Mouse (Mus musculus): ENCODE data around the gene Lef1. TPM values are rescaled to one million over a fixed set of nuclear protein-coding genes. Genes with fewer than 3 reads are reported as not detected.

Lef1 gene
- polyA plus RNA-seq, 1 experiment from 2014 or later = 15.6 TPM

DNA sequence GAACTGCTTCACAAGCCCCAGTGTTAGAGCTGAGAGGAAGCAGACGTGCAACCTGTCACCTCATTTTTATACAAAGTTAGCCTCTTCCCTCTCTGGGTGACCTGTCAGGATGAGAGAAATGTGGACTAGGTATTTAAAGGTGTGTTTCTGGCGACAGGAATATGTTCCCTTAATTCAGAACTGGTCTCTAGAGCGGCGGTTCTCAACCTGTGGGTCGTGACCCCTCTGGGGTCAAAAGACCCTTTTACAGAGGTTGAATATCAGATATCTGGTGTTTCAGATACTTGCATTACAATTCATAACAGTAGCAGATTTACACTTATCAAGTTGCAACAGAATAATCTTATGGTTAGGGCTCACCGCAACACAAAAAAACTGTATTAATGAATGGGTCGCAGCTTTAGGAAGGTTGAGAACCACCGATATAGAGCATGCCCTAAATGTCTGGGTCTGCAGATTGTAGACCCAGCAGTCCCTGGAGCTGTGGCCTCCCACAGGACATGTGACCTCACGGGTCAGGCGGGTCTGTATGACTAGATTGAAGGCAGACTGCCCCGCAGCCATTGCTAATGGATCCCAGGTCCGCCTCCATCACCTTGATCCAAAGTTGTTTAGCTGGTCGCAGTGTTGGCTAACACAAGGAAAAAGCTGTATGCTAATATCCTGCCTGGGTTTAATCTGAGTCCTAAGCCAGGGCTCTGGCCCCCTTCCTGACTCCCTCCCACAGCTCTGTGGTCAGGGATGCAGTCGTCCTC is 108.5 kb downstream of the Lef1 start:
- WGBS = 89% methylated on average over 14 of the region's 14 CpGs
- Histone ChIP-seq H3K36me3 (ENCODE audit: control insufficient read depth, insufficient read depth, low read length) (no peaks in the 10 kb centered on the region), H3K9ac (ENCODE audit: low read length) (no peak overlapping the region), H3K27ac (ENCODE audit: low read depth, low read length) (no peak overlapping the region), H3K27me3 (replicated peaks; ENCODE audit: control insufficient read depth, insufficient read depth, low read length) (no peaks in the 10 kb centered on the region), H3K4me3 (ENCODE audit: low read depth, low read length) (no peak overlapping the region), H3K9me3 (replicated peaks; ENCODE audit: control insufficient read depth, low read length) (no peaks in the 10 kb centered on the region), H3K4me2 (ENCODE audit: low read length) (no peak overlapping the region), H3K4me1 (ENCODE audit: control insufficient read depth, insufficient read depth, low read length) (no peaks in the 10 kb centered on the region)
- DNase-seq (ENCODE audit: low spot score) = no peak
- ATAC-seq = no peak

DNA sequence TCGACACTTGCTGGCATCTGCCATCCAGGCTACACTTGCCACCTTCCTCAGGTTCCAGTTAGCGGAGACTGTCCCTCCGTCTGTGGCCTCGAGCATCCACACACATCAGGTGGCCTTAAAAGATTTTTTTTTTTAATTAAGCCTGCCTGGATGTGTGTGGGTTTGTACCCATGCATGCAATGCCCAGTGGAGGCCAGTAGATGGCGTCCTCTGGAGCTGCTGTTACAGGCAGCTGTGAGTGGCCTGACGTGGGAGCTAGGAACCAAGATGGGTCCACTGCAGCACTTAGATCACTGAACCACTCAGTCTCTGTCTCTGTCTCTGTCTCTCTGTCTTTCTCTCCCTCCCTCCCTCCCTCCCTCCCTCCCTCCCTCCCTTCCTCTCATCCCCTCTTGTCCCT is 117.8 kb downstream of the Lef1 start:
- Histone ChIP-seq H3K9ac (ENCODE audit: low read length) (no peak overlapping the region), H3K36me3 (ENCODE audit: control insufficient read depth, insufficient read depth, low read length) (no peaks in the 10 kb centered on the region), H3K9me3 (replicated peaks; ENCODE audit: control insufficient read depth, low read length) (no peaks in the 10 kb centered on the region), H3K27ac (ENCODE audit: low read depth, low read length) (no peak overlapping the region), H3K27me3 (replicated peaks; ENCODE audit: control insufficient read depth, insufficient read depth, low read length) (no peaks in the 10 kb centered on the region), H3K4me3 (ENCODE audit: low read depth, low read length) (no peak overlapping the region), H3K4me1 (ENCODE audit: control insufficient read depth, insufficient read depth, low read length) (no peaks in the 10 kb centered on the region), H3K4me2 (ENCODE audit: low read length) (no peak overlapping the region)
- no peak for ATAC-seq
- no peak for DNase-seq (ENCODE audit: low spot score)
- 62% methylated on average over 6 of the region's 6 CpGs for WGBS

- H3K36me3 ChIP-seq (ENCODE audit: control insufficient read depth, insufficient read depth, low read length) = no peaks in the 10 kb centered on the region
- 85% methylated on average over 6 of the region's 6 CpGs for WGBS
- ATAC-seq = no peak
- no peak overlapping the region for H3K9ac ChIP-seq (ENCODE audit: low read length)
- no peak overlapping the region for H3K27ac ChIP-seq (ENCODE audit: low read depth, low read length)
- no peaks in the 10 kb centered on the region for H3K27me3 ChIP-seq (replicated peaks; ENCODE audit: control insufficient read depth, insufficient read depth, low read length)
- no peak for DNase-seq (ENCODE audit: low spot score)
- H3K9me3 ChIP-seq (replicated peaks; ENCODE audit: control insufficient read depth, low read length) = no peaks in the 10 kb centered on the region
- H3K4me3 ChIP-seq (ENCODE audit: low read depth, low read length) = no peak overlapping the region
- no peaks in the 10 kb centered on the region for H3K4me1 ChIP-seq (ENCODE audit: control insufficient read depth, insufficient read depth, low read length)
- no peak overlapping the region for H3K4me2 ChIP-seq (ENCODE audit: low read length)
Measured at GRCm38 (mm10) chr3:131237061-131237460, 126.8 kb downstream of the Lef1 start.

DNA sequence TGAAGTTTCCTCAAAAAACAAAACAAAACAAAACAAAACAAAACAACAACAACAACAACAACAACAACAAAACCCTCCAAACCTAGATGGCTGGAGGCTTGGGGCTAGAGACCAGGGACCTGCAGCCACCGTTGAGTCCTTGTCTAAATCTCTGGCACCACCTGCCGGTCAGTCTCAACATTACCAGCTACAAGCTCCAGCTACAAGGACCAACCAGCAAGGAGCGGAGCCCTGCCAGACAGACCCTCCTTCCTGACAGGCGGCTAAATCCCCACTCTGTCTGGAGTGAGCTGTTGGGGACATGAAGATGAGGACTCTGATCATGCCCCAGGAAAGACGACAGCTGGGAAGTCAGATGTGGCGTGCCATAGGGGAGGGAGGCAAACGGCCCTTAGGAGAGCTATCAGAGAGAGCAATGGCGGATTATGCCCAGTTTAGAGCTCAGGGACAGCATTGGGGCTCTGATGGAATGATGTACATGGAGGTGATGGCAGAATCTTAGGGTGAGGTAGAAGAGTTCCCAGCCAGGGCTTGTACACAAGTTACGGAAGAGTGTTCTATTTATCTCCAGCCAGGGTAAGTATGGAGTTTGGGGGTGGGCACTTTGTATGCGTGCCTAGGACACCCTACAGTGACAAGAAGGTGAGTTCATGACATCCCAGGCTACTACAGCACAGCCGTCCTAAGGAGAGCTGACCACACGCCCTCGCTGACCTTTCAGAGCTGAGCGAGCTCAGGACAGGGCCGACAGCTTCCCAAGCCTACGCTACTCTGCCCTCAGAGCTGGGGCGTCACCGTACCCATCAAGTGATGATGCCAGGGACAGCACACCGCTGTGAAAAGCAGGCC is 127.7 kb downstream of the Lef1 start:
- Histone ChIP-seq H3K27ac (ENCODE audit: low read depth, low read length) (no peak overlapping the region), H3K36me3 (ENCODE audit: control insufficient read depth, insufficient read depth, low read length) (no peaks in the 10 kb centered on the region), H3K9ac (ENCODE audit: low read length) (0 out of 2 replicates have a peak overlapping the region, but pooled peaks have one; percentile 47), H3K27me3 (replicated peaks; ENCODE audit: control insufficient read depth, insufficient read depth, low read length) (no peaks in the 10 kb centered on the region), H3K4me3 (ENCODE audit: low read depth, low read length) (no peak overlapping the region), H3K4me1 (ENCODE audit: control insufficient read depth, insufficient read depth, low read length) (no peaks in the 10 kb centered on the region), H3K4me2 (ENCODE audit: low read length) (0 out of 2 replicates have a peak overlapping the region, but pooled peaks have one; percentile 14), H3K9me3 (replicated peaks; ENCODE audit: control insufficient read depth, low read length) (no peaks in the 10 kb centered on the region)
- 64% methylated on average over 19 of the region's 19 CpGs for WGBS
- DNase-seq (ENCODE audit: low spot score) (peak; percentile 92), ATAC-seq (peak; percentile 91)

DNA sequence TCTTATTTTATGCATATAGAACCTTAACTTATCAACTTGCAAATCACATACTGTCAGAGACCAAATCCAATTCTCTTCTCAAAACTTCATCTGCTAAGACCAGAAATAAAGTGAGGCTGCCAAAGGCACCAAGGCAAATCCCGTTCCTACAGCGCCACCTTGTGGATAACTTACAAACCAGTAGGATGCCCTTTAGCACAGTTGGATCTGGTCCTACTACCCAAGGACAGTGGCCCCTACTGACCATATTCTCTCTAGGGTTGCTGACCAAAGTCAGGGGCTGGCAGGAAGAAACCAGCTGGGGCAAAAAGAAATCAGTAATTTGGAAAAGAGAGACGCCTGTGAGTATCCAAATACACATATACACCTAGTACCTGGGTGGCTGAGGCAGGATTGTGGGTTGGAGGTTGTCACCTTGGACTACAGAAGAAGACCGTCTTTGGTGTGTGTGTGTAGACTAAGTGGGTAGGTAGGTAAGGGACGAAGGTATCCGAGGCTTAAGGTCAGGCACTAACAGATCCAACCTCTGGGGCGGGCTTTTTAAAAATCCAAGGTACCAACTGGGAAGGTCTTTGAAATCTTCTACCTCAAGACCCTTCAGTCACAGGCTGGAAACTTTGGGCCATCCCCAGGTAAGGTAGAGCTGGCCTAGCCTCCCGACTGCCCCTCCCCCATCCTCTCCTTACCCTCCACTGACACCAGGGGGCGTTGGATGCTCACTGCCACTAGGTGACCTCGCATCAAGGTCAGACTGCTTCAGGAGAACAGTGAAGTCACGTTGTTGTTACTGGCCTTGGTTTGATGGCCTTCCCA is 135.7 kb downstream of the Lef1 start:
- H3K4me3 ChIP-seq (ENCODE audit: low read depth, low read length) = no peak overlapping the region
- no peaks in the 10 kb centered on the region for H3K4me1 ChIP-seq (ENCODE audit: control insufficient read depth, insufficient read depth, low read length)
- no peaks in the 10 kb centered on the region for H3K27me3 ChIP-seq (replicated peaks; ENCODE audit: control insufficient read depth, insufficient read depth, low read length)
- H3K9ac ChIP-seq (ENCODE audit: low read length) = no peak overlapping the region
- H3K4me2 ChIP-seq (ENCODE audit: low read length) = no peak overlapping the region
- ATAC-seq (peak; percentile 67), DNase-seq (ENCODE audit: low spot score) (peak; percentile 86)
- no peak overlapping the region for H3K27ac ChIP-seq (ENCODE audit: low read depth, low read length)
- H3K36me3 ChIP-seq (ENCODE audit: control insufficient read depth, insufficient read depth, low read length) = no peaks in the 10 kb centered on the region
- 57% methylated on average over 11 of the region's 11 CpGs for WGBS
- H3K9me3 ChIP-seq (replicated peaks; ENCODE audit: control insufficient read depth, low read length) = no peaks in the 10 kb centered on the region

DNA sequence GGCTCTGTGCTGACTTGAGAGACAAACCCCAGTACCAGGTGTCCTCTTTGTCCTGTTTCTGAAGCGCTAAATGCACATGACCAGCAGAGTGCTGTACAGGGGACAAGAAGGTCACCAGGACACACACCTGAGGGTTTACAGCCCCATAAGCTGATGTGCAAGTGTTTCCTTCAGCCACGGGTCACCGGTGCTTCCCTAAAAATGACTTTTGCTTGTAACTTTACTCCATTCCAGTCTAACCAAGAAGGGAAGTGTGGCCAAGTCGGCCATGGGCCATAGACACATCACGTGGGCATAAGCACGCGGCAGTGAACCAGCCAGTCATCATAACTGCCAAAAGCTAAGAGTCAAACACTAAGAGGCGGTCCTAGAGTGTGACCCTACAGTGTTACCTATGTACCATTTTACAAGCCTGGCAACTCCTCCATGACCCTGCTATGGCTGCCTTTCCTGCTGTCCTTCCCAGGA is 136.3 kb downstream of the Lef1 start:
- 96% methylated on average over 8 of the region's 8 CpGs for WGBS
- DNase-seq (ENCODE audit: low spot score) (no peak), ATAC-seq (no peak)
- H3K9me3 ChIP-seq (replicated peaks; ENCODE audit: control insufficient read depth, low read length) = no peaks in the 10 kb centered on the region
- H3K4me2 ChIP-seq (ENCODE audit: low read length) = no peak overlapping the region
- H3K9ac ChIP-seq (ENCODE audit: low read length) = no peak overlapping the region
- no peak overlapping the region for H3K4me3 ChIP-seq (ENCODE audit: low read depth, low read length)
- H3K36me3 ChIP-seq (ENCODE audit: control insufficient read depth, insufficient read depth, low read length) = no peaks in the 10 kb centered on the region
- H3K27me3 ChIP-seq (replicated peaks; ENCODE audit: control insufficient read depth, insufficient read depth, low read length) = no peaks in the 10 kb centered on the region
- no peak overlapping the region for H3K27ac ChIP-seq (ENCODE audit: low read depth, low read length)
- H3K4me1 ChIP-seq (ENCODE audit: control insufficient read depth, insufficient read depth, low read length) = no peaks in the 10 kb centered on the region

DNA sequence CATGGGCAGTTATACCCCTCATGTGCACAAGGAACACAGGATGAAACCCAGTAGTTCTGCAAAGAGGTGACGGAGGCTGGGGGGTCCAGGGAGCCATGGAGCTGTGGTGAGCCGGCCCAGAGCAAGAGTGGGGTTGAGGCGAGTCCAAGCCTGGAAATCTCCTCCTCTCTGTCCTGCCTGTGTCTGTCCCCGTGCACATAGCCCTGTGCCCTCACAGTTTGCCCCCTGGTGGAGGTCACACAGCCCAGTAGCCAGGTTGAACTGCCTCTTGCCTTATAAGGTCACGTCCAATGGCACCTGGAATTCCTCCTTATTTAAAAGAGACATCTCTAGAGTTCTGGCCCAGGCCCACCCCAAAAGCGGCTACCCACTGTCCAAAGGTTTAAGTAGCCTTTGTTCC is 137.2 kb downstream of the Lef1 start:
- H3K9ac ChIP-seq (ENCODE audit: low read length) = no peak overlapping the region
- DNase-seq (ENCODE audit: low spot score) (no peak), ATAC-seq (no peak)
- no peaks in the 10 kb centered on the region for H3K9me3 ChIP-seq (replicated peaks; ENCODE audit: control insufficient read depth, low read length)
- no peaks in the 10 kb centered on the region for H3K4me1 ChIP-seq (ENCODE audit: control insufficient read depth, insufficient read depth, low read length)
- 80% methylated on average over 6 of the region's 6 CpGs for WGBS
- H3K4me3 ChIP-seq (ENCODE audit: low read depth, low read length) = no peak overlapping the region
- no peak overlapping the region for H3K27ac ChIP-seq (ENCODE audit: low read depth, low read length)
- H3K36me3 ChIP-seq (ENCODE audit: control insufficient read depth, insufficient read depth, low read length) = no peaks in the 10 kb centered on the region
- no peaks in the 10 kb centered on the region for H3K27me3 ChIP-seq (replicated peaks; ENCODE audit: control insufficient read depth, insufficient read depth, low read length)
- H3K4me2 ChIP-seq (ENCODE audit: low read length) = no peak overlapping the region

GRCm38 (mm10) chr3:131247851-131248250 is 137.6 kb downstream of the Lef1 start:
- H3K4me2 ChIP-seq (ENCODE audit: low read length) = no peak overlapping the region
- ATAC-seq (no peak), DNase-seq (ENCODE audit: low spot score) (no peak)
- H3K9me3 ChIP-seq (replicated peaks; ENCODE audit: control insufficient read depth, low read length) = no peaks in the 10 kb centered on the region
- no peaks in the 10 kb centered on the region for H3K27me3 ChIP-seq (replicated peaks; ENCODE audit: control insufficient read depth, insufficient read depth, low read length)
- 85% methylated on average over 5 of the region's 5 CpGs for WGBS
- no peak overlapping the region for H3K27ac ChIP-seq (ENCODE audit: low read depth, low read length)
- no peaks in the 10 kb centered on the region for H3K36me3 ChIP-seq (ENCODE audit: control insufficient read depth, insufficient read depth, low read length)
- H3K4me1 ChIP-seq (ENCODE audit: control insufficient read depth, insufficient read depth, low read length) = no peaks in the 10 kb centered on the region
- H3K4me3 ChIP-seq (ENCODE audit: low read depth, low read length) = no peak overlapping the region
- H3K9ac ChIP-seq (ENCODE audit: low read length) = no peak overlapping the region

Measured in forebrain, embryonic 14.5 days (tissue).